Mouse (Mus musculus) CH12.LX (cell line): ENCODE results near the gene Ltf.

ENCODE experiments used
- BHLHE40 ChIP-seq: IDR thresholded peaks from 2 replicates; pipeline ENCODE4 v1.6.1; 2011; ENCODE audit warnings: mild to moderate bottlenecking, low read depth, low read length, improper control_type of control experiment
- CHD1 ChIP-seq: IDR thresholded peaks from 2 replicates; pipeline ENCODE4 v1.6.1; 2012; ENCODE audit warnings: low read depth, low read length, improper control_type of control experiment, inconsistent platforms
- CTCF ChIP-seq, 2 experiments: IDR thresholded peaks in 1 of 2; conservative IDR thresholded peaks in 1 of 2; 2 replicates each; pipeline ENCODE4 v1.5.1; 2011 to 2012; ENCODE audit warnings: low read depth in 2 of 2, low read length in 2 of 2, improper control_type of control experiment in 1 of 2, inconsistent platforms in 1 of 2, mild to moderate bottlenecking in 1 of 2, moderate library complexity in 1 of 2
- E2F4 ChIP-seq: IDR thresholded peaks from 2 replicates; pipeline ENCODE4 v1.6.1; 2011; ENCODE audit warnings: low read depth, low read length, improper control_type of control experiment; ENCODE audit not compliant: insufficient replicate concordance
- EP300 ChIP-seq: IDR thresholded peaks from 2 replicates; pipeline ENCODE4 v1.6.1; 2011; ENCODE audit warnings: low read length, improper control_type of control experiment
- ETS1 ChIP-seq: conservative IDR thresholded peaks from 2 replicates; pipeline ENCODE4 v1.6.1; 2012; ENCODE audit warnings: low read depth, mild to moderate bottlenecking, inconsistent platforms, low read length, improper control_type of control experiment, moderate library complexity
- MAFK ChIP-seq: IDR thresholded peaks from 2 replicates; pipeline ENCODE4 v1.6.1; 2011; ENCODE audit warnings: low read length, improper control_type of control experiment; ENCODE audit not compliant: insufficient replicate concordance
- MAX ChIP-seq: IDR thresholded peaks from 2 replicates; pipeline ENCODE4 v1.6.1; 2011; ENCODE audit warnings: low read length, improper control_type of control experiment
- PAX5 ChIP-seq: IDR thresholded peaks from 2 replicates; pipeline ENCODE4 v1.6.1; 2012; ENCODE audit warnings: low read length, inconsistent platforms, mixed read lengths
- POLR2A ChIP-seq: IDR thresholded peaks from 2 replicates; pipeline ENCODE4 v1.6.1; 2011; ENCODE audit warnings: low read depth, mild to moderate bottlenecking, improper control_type of control experiment, low read length
- POLR2AphosphoS2 ChIP-seq: IDR thresholded peaks from 2 replicates; pipeline ENCODE4 v1.6.1; 2011; ENCODE audit warnings: low read depth, low read length, improper control_type of control experiment
- USF2 ChIP-seq: conservative IDR thresholded peaks from 2 replicates; pipeline ENCODE4 v1.6.1; 2011; ENCODE audit warnings: low read depth, low read length, improper control_type of control experiment
- ZNF384 ChIP-seq: IDR thresholded peaks from 2 replicates; pipeline ENCODE4 v1.6.1; 2012; ENCODE audit warnings: low read depth, low read length, improper control_type of control experiment, inconsistent platforms

- TF ChIP-seq MAFK (no peak), USF2 (no peak), POLR2AphosphoS2 (no peak), CHD1 (no peak), PAX5 (no peak), ZNF384 (no peak), CTCF (conservative IDR thresholded peaks at IDR 0.05 in 1 of 2, IDR thresholded peaks at IDR 0.05 in 1 of 2; ENCODE audit: low read depth in 2 of 2, low read length in 2 of 2) (no peak), ETS1 (no peak), EP300 (no peak), MAX (no peak), POLR2A (no peak), E2F4 (no peak), BHLHE40 (no peak)
Observed at GRCm38 (mm10) chr9:111080801-111081200, 61.7 kb downstream of the Ltf start.
